Mouse (Mus musculus) hindbrain, postnatal 0 days (tissue): ENCODE measurements around the gene Zfp91. TPM values are rescaled to one million over a fixed set of nuclear protein-coding genes. Genes with fewer than 3 reads are reported as not detected.
"Not testable (repeated sequence)": the region's sequence is repeated elsewhere in the genome, so short reads cannot be mapped to it uniquely, and the experiment has no call there.

Experiments used
- ATAC-seq: fragments of 200-750 bp; cut with Nextera tagmentation; 2 replicates; pipeline ENCODE4 v1.8.0; 2017; ENCODE audit warnings: mild to moderate bottlenecking, moderate TSS enrichment, moderate library complexity
- DNase-seq: peaks from one replicate; pipeline ENCODE4 v3.0.0-alpha.2; 2015; ENCODE audit warnings: low spot score
- H3K27ac ChIP-seq: fragments of 300-500 bp; sonication (generic); 2 replicates; pipeline ENCODE4 v1.5.1; 2014; ENCODE audit warnings: mild to moderate bottlenecking
- H3K27me3 ChIP-seq: fragments of 300-500 bp; sonication (generic); 2 replicates; pipeline ENCODE4 v1.6.1; 2014; ENCODE audit warnings: low read length, mixed read lengths; ENCODE audit not compliant: insufficient read depth
- H3K36me3 ChIP-seq: fragments of 300-500 bp; sonication (generic); 2 replicates; pipeline ENCODE4 v1.6.1; 2014; ENCODE audit warnings: low read length, mixed read lengths; ENCODE audit not compliant: insufficient read depth
- H3K4me1 ChIP-seq: fragments of 300-500 bp; sonication (generic); 2 replicates; pipeline ENCODE4 v1.6.1; 2014; ENCODE audit warnings: antibody characterized with exemption, low read length, mixed read lengths; ENCODE audit not compliant: insufficient read depth
- H3K4me2 ChIP-seq: fragments of 300-500 bp; sonication (generic); 2 replicates; pipeline ENCODE4 v1.6.1; 2014; ENCODE audit warnings: low read depth, mild to moderate bottlenecking, low read length, moderate library complexity, mixed read lengths
- H3K4me3 ChIP-seq: fragments of 300-500 bp; sonication (generic); 2 replicates; pipeline ENCODE4 v1.5.1; 2014; ENCODE audit warnings: low read length
- H3K9ac ChIP-seq: fragments of 300-500 bp; sonication (generic); replicated peaks from 2 replicates; pipeline ENCODE4 v1.6.1; 2014; ENCODE audit warnings: mild to moderate bottlenecking, low read length, moderate library complexity, mixed read lengths
- H3K9me3 ChIP-seq: fragments of 300-500 bp; sonication (generic); 2 replicates; pipeline ENCODE4 v1.6.1; 2016; ENCODE audit warnings: low read length, mixed read lengths
- CTCF ChIP-seq: IDR thresholded peaks from 2 replicates; pipeline ENCODE4 v1.5.1; 2016; ENCODE audit warnings: antibody characterized with exemption, control low read depth, low read depth
- whole genome bisulfite sequencing: fragments of 180-500 bp; shearing (Covaris S2); extraction: QIAGEN DNeasy Blood & Tissue Kit; methylation state at CpG from one replicate; pipeline ENCODE4 v1.1.7; 2014; 5-methylcytosine and 5-hydroxymethylcytosine counted together
- polyA plus RNA-seq: library from polyadenylated mRNA; unstranded; fragments of >200 nt; fragmentation: Nextera tagmentation; extraction: Ambion mirVana; gene quantifications from 2 replicates; pipeline ENCODE4 v1.2.1, GENCODE M21; 2015
- total RNA-seq: library from RNA; depleted of rRNA; stranded (reverse); fragments of >200 nt; gene quantifications from 2 replicates; pipeline ENCODE4 v1.2.3, GENCODE M21; 2014; rRNA removed

Zfp91 gene
- total and polyA plus RNA-seq, 2 experiments from 2014 or later = 13.4 to 42.5 TPM

- Histone ChIP-seq H3K4me3 (no peak overlapping the region), H3K9me3 (no peaks in the 10 kb centered on the region), H3K4me2 (no peak overlapping the region), H3K36me3 (no peaks in the 10 kb centered on the region), H3K4me1 (no peaks in the 10 kb centered on the region), H3K9ac (no peak overlapping the region), H3K27me3 (no peaks in the 10 kb centered on the region), H3K27ac (no peak overlapping the region)
- WGBS = 42% methylated on average over 1 of the region's 1 CpGs
- no peak for TF ChIP-seq CTCF
- ATAC-seq = no peak
- DNase-seq = no peak
These were observed 64.9 kb downstream of the Zfp91 start for GRCm38 (mm10) chr19:12731036-12731435.

GRCm38 (mm10) chr19:12725851-12726250, 70.1 kb downstream of the Zfp91 start:
- no peak for ATAC-seq
- H3K4me1 ChIP-seq = no peaks in the 10 kb centered on the region
- TF ChIP-seq CTCF = no peak
- no peak overlapping the region for H3K27ac ChIP-seq
- H3K4me3 ChIP-seq = no peak overlapping the region
- WGBS = 83% methylated on average over 1 of the region's 1 CpGs
- no peaks in the 10 kb centered on the region for H3K36me3 ChIP-seq
- H3K9me3 ChIP-seq = no peaks in the 10 kb centered on the region
- H3K27me3 ChIP-seq = no peaks in the 10 kb centered on the region
- H3K9ac ChIP-seq = no peak overlapping the region
- no peak overlapping the region for H3K4me2 ChIP-seq
- DNase-seq = no peak

- H3K9me3 ChIP-seq = no peaks in the 10 kb centered on the region
- no peak overlapping the region for H3K4me3 ChIP-seq
- H3K4me1 ChIP-seq = no peaks in the 10 kb centered on the region
- TF ChIP-seq CTCF = peak; percentile 33
- 58% methylated on average over 2 of the region's 3 CpGs for WGBS
- H3K9ac ChIP-seq = no peak overlapping the region
- H3K36me3 ChIP-seq = no peaks in the 10 kb centered on the region
- no peak overlapping the region for H3K4me2 ChIP-seq
- no peaks in the 10 kb centered on the region for H3K27me3 ChIP-seq
- no peak for DNase-seq
- no peak for ATAC-seq
- no peak overlapping the region for H3K27ac ChIP-seq
These were observed 73.6 kb downstream of the Zfp91 start for GRCm38 (mm10) chr19:12722308-12722707.

- H3K9ac ChIP-seq, H3K9me3 ChIP-seq, H3K27ac ChIP-seq, ATAC-seq, H3K4me1 ChIP-seq, H3K4me3 ChIP-seq, H3K4me2 ChIP-seq, H3K36me3 ChIP-seq, H3K27me3 ChIP-seq, DNase-seq: not testable (repeated sequence)
- 91% methylated on average over 7 of the region's 7 CpGs for WGBS
These were observed 74.3 kb downstream of the Zfp91 start for GRCm38 (mm10) chr19:12721596-12721995.

- DNase-seq, H3K27ac ChIP-seq, H3K9me3 ChIP-seq, H3K4me3 ChIP-seq, H3K4me2 ChIP-seq, H3K4me1 ChIP-seq, H3K36me3 ChIP-seq, H3K9ac ChIP-seq, ATAC-seq, H3K27me3 ChIP-seq: not testable (repeated sequence)
- 95% methylated on average over 5 of the region's 5 CpGs for whole genome bisulfite sequencing
These were observed 75.0 kb downstream of the Zfp91 start for GRCm38 (mm10) chr19:12720919-12721318.

GRCm38 (mm10) chr19:12720463-12720862, 75.5 kb downstream of the Zfp91 start:
- Histone ChIP-seq H3K4me1 (no peaks in the 10 kb centered on the region), H3K9me3 (no peaks in the 10 kb centered on the region), H3K27ac (no peak overlapping the region), H3K9ac (no peak overlapping the region), H3K36me3 (no peaks in the 10 kb centered on the region), H3K4me2 (no peak overlapping the region), H3K27me3 (no peaks in the 10 kb centered on the region), H3K4me3 (no peak overlapping the region)
- ATAC-seq = no peak
- DNase-seq = no peak
- no peak for TF ChIP-seq CTCF
- 77% methylated on average over 2 of the region's 2 CpGs for WGBS

- 84% methylated on average over 6 of the region's 6 CpGs for WGBS
- DNase-seq (no peak), ATAC-seq (no peak)
- Histone ChIP-seq H3K9me3 (no peaks in the 10 kb centered on the region), H3K4me3 (no peak overlapping the region), H3K4me1 (no peaks in the 10 kb centered on the region), H3K27ac (no peak overlapping the region), H3K27me3 (no peaks in the 10 kb centered on the region), H3K36me3 (no peaks in the 10 kb centered on the region), H3K4me2 (no peak overlapping the region), H3K9ac (no peak overlapping the region)
- no peak for TF ChIP-seq CTCF
These were observed 76.7 kb downstream of the Zfp91 start for GRCm38 (mm10) chr19:12719189-12719588.

Other genes starting within 250 kb of the Zfp91 start
- 0.14 TPM in 1 of 2 replicates, not detected in the other for gene Gm4952, start 196.2 kb downstream of the Zfp91 start, total RNA-seq
- 0.30 and 0.43 TPM in 2 replicates for gene Gm4952, start 196.2 kb downstream of the Zfp91 start, polyA plus RNA-seq
- not detected in 2 replicates for gene Glyat, start 162.8 kb downstream of the Zfp91 start, total RNA-seq
- gene Glyat, start 162.8 kb downstream of the Zfp91 start, polyA plus RNA-seq = 0.05 TPM in 1 of 2 replicates, not detected in the other
- gene Olfr1442, start 125.7 kb downstream of the Zfp91 start, total RNA-seq = not detected in 2 replicates
- gene Olfr1442, start 125.7 kb downstream of the Zfp91 start, polyA plus RNA-seq = not detected in 2 replicates
- gene Olfr1443, start 118.0 kb downstream of the Zfp91 start, total RNA-seq = not detected in 2 replicates
- not detected in 2 replicates for gene Olfr1443, start 118.0 kb downstream of the Zfp91 start, polyA plus RNA-seq
- not detected in 2 replicates for gene Keg1, start 100.3 kb downstream of the Zfp91 start, total RNA-seq
- gene Keg1, start 100.3 kb downstream of the Zfp91 start, polyA plus RNA-seq = not detected in 2 replicates
- gene Cntf, start 30.5 kb downstream of the Zfp91 start, total RNA-seq = 0.42 and 1.3 TPM in 2 replicates
- gene Cntf, start 30.5 kb downstream of the Zfp91 start, polyA plus RNA-seq = 0.83 and 1.5 TPM in 2 replicates
- gene Lpxn, start 67 bp upstream of the Zfp91 start, total RNA-seq = 0.83 and 1.8 TPM in 2 replicates
- 1.1 and 1.2 TPM in 2 replicates for gene Lpxn, start 67 bp upstream of the Zfp91 start, polyA plus RNA-seq
- not detected in 2 replicates for gene Gm5244, start 50.6 kb upstream of the Zfp91 start, total RNA-seq
- gene Gm5244, start 50.6 kb upstream of the Zfp91 start, polyA plus RNA-seq = not detected in 2 replicates
- not detected in 2 replicates for gene Olfr1444, start 61.2 kb upstream of the Zfp91 start, total RNA-seq
- not detected in 2 replicates for gene Olfr1444, start 61.2 kb upstream of the Zfp91 start, polyA plus RNA-seq
- not detected in 2 replicates for gene Olfr1445, start 87.7 kb upstream of the Zfp91 start, total RNA-seq
- gene Olfr1445, start 87.7 kb upstream of the Zfp91 start, polyA plus RNA-seq = not detected in 2 replicates
- gene Olfr1446, start 97.4 kb upstream of the Zfp91 start, total RNA-seq = not detected in 2 replicates
- gene Olfr1446, start 97.4 kb upstream of the Zfp91 start, polyA plus RNA-seq = not detected in 2 replicates
- gene Olfr1447, start 107.6 kb upstream of the Zfp91 start, total RNA-seq = not detected in 2 replicates
- not detected in 2 replicates for gene Olfr1447, start 107.6 kb upstream of the Zfp91 start, polyA plus RNA-seq
- gene Olfr1448, start 128.3 kb upstream of the Zfp91 start, total RNA-seq = not detected in 2 replicates
- not detected in 2 replicates for gene Olfr1448, start 128.3 kb upstream of the Zfp91 start, polyA plus RNA-seq
- not detected in 2 replicates for gene Olfr1449, start 134.7 kb upstream of the Zfp91 start, total RNA-seq
- gene Olfr1449, start 134.7 kb upstream of the Zfp91 start, polyA plus RNA-seq = not detected in 2 replicates
- not detected in 2 replicates for gene Olfr1450, start 154.1 kb upstream of the Zfp91 start, total RNA-seq
- not detected in 2 replicates for gene Olfr1450, start 154.1 kb upstream of the Zfp91 start, polyA plus RNA-seq
- gene Olfr1451, start 198.9 kb upstream of the Zfp91 start, total RNA-seq = not detected in 2 replicates
- not detected in 2 replicates for gene Olfr1451, start 198.9 kb upstream of the Zfp91 start, polyA plus RNA-seq
- gene Olfr1453, start 232.2 kb upstream of the Zfp91 start, total RNA-seq = not detected in 2 replicates
- not detected in 2 replicates for gene Olfr1453, start 232.2 kb upstream of the Zfp91 start, polyA plus RNA-seq